Mouse (Mus musculus): ENCODE data around the gene Kcnip2. TPM values are rescaled to one million over a fixed set of nuclear protein-coding genes. Genes with fewer than 3 reads are reported as not detected.

The Kcnip2 gene
- polyA plus RNA-seq, 1 experiment from 2014 or later, result 0.86 TPM

- peaks cover 28% of the 10 kb centered on the region for H3K4me1 ChIP-seq
- H3K27ac ChIP-seq, result no peak overlapping the region
- H3K36me3 ChIP-seq (replicated peaks), result peaks cover 11% of the 10 kb centered on the region
- H3K9me3 ChIP-seq, result no peaks in the 10 kb centered on the region
- H3K4me3 ChIP-seq, result no peak overlapping the region
- no peak for DNase-seq (ENCODE audit: extremely low spot score, low spot score)
- 58% methylated on average over 3 of the region's 3 CpGs for WGBS
- H3K27me3 ChIP-seq (ENCODE audit: poor library complexity, severe bottlenecking), result no peaks in the 10 kb centered on the region
Measured at GRCm38 (mm10) chr19:45785470-45785869, 30.4 kb downstream of the Kcnip2 start.

DNA sequence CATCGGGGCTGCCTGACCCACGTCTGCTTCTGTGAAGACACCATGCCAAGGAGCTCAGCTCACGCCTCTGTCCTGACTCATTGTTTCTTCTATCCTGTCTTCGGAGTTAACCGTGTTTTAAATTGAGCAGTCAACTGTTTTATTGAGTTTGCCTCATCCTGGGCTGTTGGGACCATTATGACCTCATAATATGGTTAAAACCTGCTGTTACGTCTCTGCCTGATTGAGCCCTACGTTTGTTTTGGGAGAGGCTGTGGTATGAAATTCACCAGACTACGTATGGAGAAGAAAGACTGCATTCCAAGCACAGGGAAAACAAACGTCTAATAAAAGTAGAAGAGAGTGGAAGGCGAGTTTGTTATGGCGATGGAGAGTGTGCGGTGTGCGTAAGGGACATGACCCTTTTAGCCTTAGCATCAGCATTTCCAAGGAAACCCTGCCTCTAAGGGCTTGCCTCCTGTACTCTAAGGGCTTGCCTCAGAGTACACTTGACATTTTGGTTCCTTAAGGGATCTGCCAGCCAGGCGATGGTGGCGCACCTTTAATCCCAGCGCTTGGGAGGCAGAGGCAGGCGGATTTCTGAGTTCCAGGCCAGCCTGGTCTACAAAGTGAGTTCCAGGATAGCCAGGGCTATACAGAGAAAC, 31.8 kb downstream of the Kcnip2 start:
- Histone ChIP-seq H3K4me1 (peaks cover 34% of the 10 kb centered on the region), H3K27me3 (ENCODE audit: poor library complexity, severe bottlenecking) (no peaks in the 10 kb centered on the region), H3K4me3 (peak overlapping the region; percentile 99), H3K9me3 (no peaks in the 10 kb centered on the region), H3K27ac (peak overlapping the region; percentile 98), H3K36me3 (replicated peaks) (peaks cover 25% of the 10 kb centered on the region)
- 38% methylated on average over 17 of the region's 17 CpGs for WGBS
- DNase-seq (ENCODE audit: extremely low spot score, low spot score), result no peak

- Histone ChIP-seq H3K9me3 (no peaks in the 10 kb centered on the region), H3K4me3 (peak within 1 kb of the TSS; percentile 99), H3K36me3 (replicated peaks) (peaks cover 32% of the 10 kb centered on the region), H3K27ac (peak within 1 kb of the TSS; percentile 98), H3K4me1 (peaks cover 34% of the 10 kb centered on the region), H3K27me3 (ENCODE audit: poor library complexity, severe bottlenecking) (no peaks in the 10 kb centered on the region)
- under 1% methylated on average over 69 of the region's 71 CpGs for WGBS
- DNase-seq (ENCODE audit: extremely low spot score, low spot score), result peak; percentile 99
Measured at GRCm38 (mm10) chr19:45783181-45783932, 32.5 kb downstream of the Kcnip2 start, which contains the start of gene Mgea5. TSS of gene Mgea5 (minus strand) at chr19:45783837.

- peak overlapping the region; percentile 98 for H3K27ac ChIP-seq
- H3K27me3 ChIP-seq (ENCODE audit: poor library complexity, severe bottlenecking), result no peaks in the 10 kb centered on the region
- H3K4me3 ChIP-seq, result peak overlapping the region; percentile 99
- DNase-seq (ENCODE audit: extremely low spot score, low spot score), result peak; percentile 75
- H3K9me3 ChIP-seq, result no peaks in the 10 kb centered on the region
- peaks cover 34% of the 10 kb centered on the region for H3K4me1 ChIP-seq
- 1% methylated on average over 36 of the region's 36 CpGs for WGBS
- peaks cover 41% of the 10 kb centered on the region for H3K36me3 ChIP-seq (replicated peaks)
Measured at GRCm38 (mm10) chr19:45782315-45783001, 33.4 kb downstream of the Kcnip2 start.

DNA sequence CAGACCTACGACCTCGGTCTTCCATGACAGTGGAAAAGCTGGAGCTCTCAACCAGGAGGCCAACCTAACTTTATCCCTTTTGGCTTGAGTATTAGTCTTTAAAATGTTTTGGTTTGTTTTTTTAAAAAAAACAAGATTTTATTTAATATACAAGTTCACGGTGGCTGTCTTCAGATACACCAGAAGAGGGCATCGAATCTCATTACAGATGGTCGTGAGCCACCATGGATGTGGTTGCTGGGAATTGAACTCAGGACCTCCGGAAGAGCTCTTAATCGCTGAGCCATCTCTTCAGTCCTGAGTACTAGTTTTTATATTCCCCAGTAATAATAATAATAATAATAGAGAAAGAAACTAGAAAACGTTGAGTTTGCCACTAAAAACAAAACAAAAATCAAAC, 34.2 kb downstream of the Kcnip2 start:
- DNase-seq (ENCODE audit: extremely low spot score, low spot score), result no peak
- Histone ChIP-seq H3K9me3 (no peaks in the 10 kb centered on the region), H3K27me3 (ENCODE audit: poor library complexity, severe bottlenecking) (no peaks in the 10 kb centered on the region), H3K4me1 (peaks cover 34% of the 10 kb centered on the region), H3K27ac (no peak overlapping the region), H3K36me3 (replicated peaks) (peaks cover 49% of the 10 kb centered on the region), H3K4me3 (peak overlapping the region; percentile 99)
- WGBS, result 74% methylated on average over 8 of the region's 8 CpGs

DNA sequence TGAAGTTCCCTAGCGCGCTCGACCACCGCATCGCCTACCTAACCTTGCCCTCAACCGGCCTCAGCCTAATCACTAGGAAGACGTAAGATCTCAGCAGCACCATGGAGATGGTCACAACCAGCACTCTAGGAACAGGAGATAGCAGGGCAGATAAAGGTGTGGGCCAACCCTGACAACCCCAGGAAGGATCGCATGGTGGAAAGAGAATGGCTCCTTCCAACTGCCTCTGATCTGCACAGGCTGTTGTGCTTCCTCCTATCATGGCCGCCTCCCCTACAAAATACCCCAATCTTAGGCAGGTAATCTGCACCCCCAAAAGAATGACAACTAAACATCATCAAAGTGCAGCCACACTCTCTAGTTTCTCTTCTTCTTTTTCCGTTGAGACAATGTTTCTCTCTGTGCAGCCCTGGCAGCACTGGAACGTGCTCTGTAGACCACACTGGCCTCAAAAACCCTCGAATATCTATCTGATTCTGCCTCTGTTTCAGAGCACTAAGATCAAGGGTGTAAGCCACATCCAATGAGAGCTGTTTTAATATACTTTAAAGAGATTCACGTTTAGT, 35.4 kb downstream of the Kcnip2 start:
- H3K4me1 ChIP-seq, result peaks cover 34% of the 10 kb centered on the region
- no peaks in the 10 kb centered on the region for H3K27me3 ChIP-seq (ENCODE audit: poor library complexity, severe bottlenecking)
- no peak for DNase-seq (ENCODE audit: extremely low spot score, low spot score)
- no peaks in the 10 kb centered on the region for H3K9me3 ChIP-seq
- 92% methylated on average over 13 of the region's 13 CpGs for WGBS
- H3K27ac ChIP-seq, result no peak overlapping the region
- peaks cover 62% of the 10 kb centered on the region for H3K36me3 ChIP-seq (replicated peaks)
- peak overlapping the region; percentile 99; the same call in 1 of the 2 replicates for H3K4me3 ChIP-seq

DNA sequence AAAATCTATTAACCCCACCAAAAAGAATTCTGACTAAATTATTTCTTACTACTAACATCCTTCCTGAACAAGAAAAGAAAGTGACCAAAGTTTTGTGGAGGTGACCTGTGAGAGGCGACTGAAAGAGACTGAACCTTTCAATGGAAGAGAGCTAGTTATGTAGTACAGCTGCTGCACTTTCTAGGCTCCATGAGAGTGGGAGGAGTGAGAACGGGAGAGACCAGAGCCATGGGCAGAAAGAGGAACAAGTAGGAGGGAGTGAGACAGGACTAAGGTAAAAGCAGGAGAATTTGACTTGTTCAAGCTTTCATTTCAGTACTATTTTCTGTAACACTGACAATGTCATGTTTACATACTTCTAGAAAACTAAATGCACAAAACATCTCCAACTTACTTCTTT, 40.4 kb downstream of the Kcnip2 start:
- no peaks in the 10 kb centered on the region for H3K9me3 ChIP-seq
- H3K27ac ChIP-seq, result no peak overlapping the region
- no peaks in the 10 kb centered on the region for H3K27me3 ChIP-seq (ENCODE audit: poor library complexity, severe bottlenecking)
- 84% methylated on average over 2 of the region's 2 CpGs for WGBS
- peaks cover 100% of the 10 kb centered on the region for H3K36me3 ChIP-seq (replicated peaks)
- H3K4me3 ChIP-seq, result no peak overlapping the region
- no peak for DNase-seq (ENCODE audit: extremely low spot score, low spot score)
- peaks cover 7% of the 10 kb centered on the region for H3K4me1 ChIP-seq

- WGBS, result 96% methylated on average over 5 of the region's 5 CpGs
- no peaks in the 10 kb centered on the region for H3K27me3 ChIP-seq (ENCODE audit: poor library complexity, severe bottlenecking)
- H3K4me1 ChIP-seq, result no peaks in the 10 kb centered on the region
- no peak overlapping the region for H3K27ac ChIP-seq
- H3K36me3 ChIP-seq (replicated peaks), result peaks cover 100% of the 10 kb centered on the region
- no peak for DNase-seq (ENCODE audit: extremely low spot score, low spot score)
- H3K4me3 ChIP-seq, result no peak overlapping the region
- H3K9me3 ChIP-seq, result no peaks in the 10 kb centered on the region
Measured at GRCm38 (mm10) chr19:45771501-45771900, 44.4 kb downstream of the Kcnip2 start.

- Histone ChIP-seq H3K27ac (no peak overlapping the region), H3K4me1 (no peaks in the 10 kb centered on the region), H3K27me3 (ENCODE audit: poor library complexity, severe bottlenecking) (no peaks in the 10 kb centered on the region), H3K4me3 (no peak overlapping the region), H3K36me3 (replicated peaks) (peaks cover 96% of the 10 kb centered on the region), H3K9me3 (no peaks in the 10 kb centered on the region)
- DNase-seq (ENCODE audit: extremely low spot score, low spot score), result no peak
- 94% methylated on average over 3 of the region's 3 CpGs for WGBS
Measured at GRCm38 (mm10) chr19:45760810-45761209, 55.1 kb downstream of the Kcnip2 start.

DNA sequence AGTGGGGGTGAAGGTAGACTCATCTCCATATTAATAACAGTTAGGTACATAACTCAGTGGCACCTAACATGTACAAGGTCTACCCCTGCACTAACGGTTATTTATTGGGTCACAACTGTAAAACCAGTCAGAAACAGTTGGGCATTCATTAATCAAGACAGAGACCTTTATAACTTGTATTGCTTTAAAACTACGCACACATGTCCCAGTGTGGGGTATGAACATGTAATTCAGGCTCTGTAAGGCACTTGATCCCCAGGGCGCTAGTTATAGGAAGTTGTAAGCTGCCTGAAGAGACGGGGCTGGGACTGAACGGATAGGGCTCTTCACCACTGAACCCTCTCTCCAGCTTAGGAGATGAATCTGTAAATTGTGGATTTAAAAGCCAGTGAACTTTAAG, 57.2 kb downstream of the Kcnip2 start:
- H3K27ac ChIP-seq, result no peak overlapping the region
- no peak for DNase-seq (ENCODE audit: extremely low spot score, low spot score)
- no peaks in the 10 kb centered on the region for H3K4me1 ChIP-seq
- 95% methylated on average over 5 of the region's 5 CpGs for WGBS
- no peaks in the 10 kb centered on the region for H3K27me3 ChIP-seq (ENCODE audit: poor library complexity, severe bottlenecking)
- H3K9me3 ChIP-seq, result no peaks in the 10 kb centered on the region
- peaks cover 96% of the 10 kb centered on the region for H3K36me3 ChIP-seq (replicated peaks)
- H3K4me3 ChIP-seq, result no peak overlapping the region

DNA sequence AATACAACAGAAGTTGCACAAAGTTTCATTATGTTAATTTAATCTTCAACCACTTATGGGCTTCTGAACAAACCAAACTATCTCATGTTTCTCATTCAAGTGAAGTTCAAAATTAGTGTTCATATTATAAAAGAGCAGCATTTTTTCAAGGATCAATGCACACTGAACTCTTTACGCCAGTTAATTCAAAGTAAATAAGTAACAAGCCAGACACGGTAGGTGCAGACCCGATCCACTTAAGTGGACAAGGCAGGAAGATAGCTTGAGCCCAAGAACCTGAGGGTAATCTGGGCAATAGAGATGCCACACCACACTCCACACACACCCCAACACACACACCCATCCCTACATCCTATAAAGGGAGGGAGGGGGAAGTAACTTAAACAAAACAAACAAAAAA, 62.3 kb downstream of the Kcnip2 start:
- H3K27me3 ChIP-seq (ENCODE audit: poor library complexity, severe bottlenecking), result no peaks in the 10 kb centered on the region
- H3K27ac ChIP-seq, result no peak overlapping the region
- H3K4me1 ChIP-seq, result peaks cover 13% of the 10 kb centered on the region
- no peaks in the 10 kb centered on the region for H3K9me3 ChIP-seq
- no peak for DNase-seq (ENCODE audit: extremely low spot score, low spot score)
- WGBS, result 94% methylated on average over 3 of the region's 3 CpGs
- peaks cover 82% of the 10 kb centered on the region for H3K36me3 ChIP-seq (replicated peaks)
- no peak overlapping the region for H3K4me3 ChIP-seq

DNA sequence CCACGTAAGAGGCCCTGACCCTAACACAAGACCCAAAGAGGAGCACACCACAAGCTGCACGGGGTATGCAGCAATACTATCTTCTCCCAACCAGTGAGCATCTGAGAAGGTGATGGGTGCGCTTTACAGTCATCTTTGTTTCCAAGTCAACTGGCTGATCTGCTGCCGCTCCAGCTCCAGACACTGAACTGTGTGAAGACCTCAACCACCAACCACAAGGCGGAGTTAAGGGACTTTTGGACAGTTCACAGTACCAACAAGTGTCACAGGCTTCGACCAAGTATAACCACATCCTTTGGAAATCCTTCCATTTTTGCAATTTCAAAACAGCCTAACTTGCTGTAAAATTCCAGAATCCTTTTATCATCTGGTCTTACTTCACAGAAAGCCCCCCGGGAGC, 64.0 kb downstream of the Kcnip2 start:
- Histone ChIP-seq H3K36me3 (replicated peaks) (peaks cover 69% of the 10 kb centered on the region), H3K4me3 (no peak overlapping the region), H3K27me3 (ENCODE audit: poor library complexity, severe bottlenecking) (peaks cover 12% of the 10 kb centered on the region), H3K4me1 (peaks cover 26% of the 10 kb centered on the region), H3K27ac (no peak overlapping the region), H3K9me3 (no peaks in the 10 kb centered on the region)
- no peak for DNase-seq (ENCODE audit: extremely low spot score, low spot score)
- WGBS, result 91% methylated on average over 7 of the region's 7 CpGs
